Comparison of ENCODE assay signal across 28 mouse cellular contexts in genomic region chr15:98843595-98844223, GRCm38 (mm10). TPM values are rescaled to one million over a fixed set of nuclear protein-coding genes. Genes with fewer than 3 reads are reported as not detected.
DNase-seq lines count a peak whose midpoint lies in the region; ATAC-seq and TF ChIP-seq lines count a peak whose summit lies in the region.
"Had no signal": no experiment of that assay in that cellular context is flagged by ENCODE, and none has a peak within 500 bp of the region (broad histone marks: within the 10 kb centered on the region; RNA-seq: fewer than 3 reads in every experiment).

No protein-coding gene starts in this region.

- DNase-seq in heart, adult 11 months: peak; percentile 90
- no peak for DNase-seq in heart, postnatal 4 days
- DNase-seq in liver, embryonic 11.5 days (ENCODE audit: low spot score): no peak
- DNase-seq in liver, postnatal 0 days: no peak
- DNase-seq in testis, postnatal 10 days (ENCODE audit: low spot score): peak; percentile 53
- no peak for DNase-seq in testis, postnatal 14 days (ENCODE audit: low spot score)
- DNase-seq: adrenal gland, adult 8-10 months; adrenal gland, postnatal 14 days; adrenal gland, postnatal 36 days; B cell, adult 2 months; cerebellum, adult 11-12 months; cerebellum, adult 9-10 months; cerebellum, postnatal 10 days had no signal

- no peak for TF ChIP-seq CTCF in liver, postnatal 0 days (IDR thresholded peaks at IDR 0.05; ENCODE audit: low read depth)

- peaks cover 100% of the 10 kb centered on the region for H3K36me3 ChIP-seq in liver, embryonic 12.5 days
- H3K36me3 ChIP-seq in liver, embryonic 11.5 days (ENCODE audit: control insufficient read depth, insufficient read depth, low read length): peaks cover 96% of the 10 kb centered on the region
- H3K36me3 ChIP-seq in liver, embryonic 15.5 days (replicated peaks): peaks cover 100% of the 10 kb centered on the region
- peaks cover 92% of the 10 kb centered on the region for H3K36me3 ChIP-seq in liver, postnatal 0 days (replicated peaks; ENCODE audit: insufficient read depth, low read length)

- 0 out of 2 replicates have a peak overlapping the region, but pooled peaks have one; percentile 14 for H3K9ac ChIP-seq in liver, embryonic 12.5 days
- H3K9ac ChIP-seq in liver, embryonic 11.5 days (ENCODE audit: low read depth, low read length): no peak overlapping the region
- no peak overlapping the region for H3K9ac ChIP-seq in liver, embryonic 15.5 days
- no peak overlapping the region for H3K9ac ChIP-seq in liver, postnatal 0 days (replicated peaks)
- H3K9ac ChIP-seq: embryonic facial prominence, embryonic 13.5 days; embryonic facial prominence, embryonic 15.5 days; forebrain, embryonic 12.5 days had no signal

- 0 out of 2 replicates have a peak overlapping the region, but pooled peaks have one; percentile 11 for H3K27ac ChIP-seq in liver, embryonic 12.5 days
- no peak overlapping the region for H3K27ac ChIP-seq in liver, embryonic 11.5 days (ENCODE audit: low read depth, low read length)
- H3K27ac ChIP-seq in liver, embryonic 15.5 days (replicated peaks): no peak overlapping the region
- H3K27ac ChIP-seq in liver, postnatal 0 days (ENCODE audit: low read depth): no peak overlapping the region
- H3K27ac ChIP-seq: embryonic facial prominence, embryonic 13.5 days; embryonic facial prominence, embryonic 15.5 days; forebrain, embryonic 10.5 days; forebrain, embryonic 12.5 days had no signal

- ATAC-seq in liver, embryonic 12.5 days: no peak
- no peak for ATAC-seq in liver, embryonic 11.5 days (replicated peaks; ENCODE audit: low FRiP score)
- peak; percentile 5; the same call in 1 of the 2 replicates for ATAC-seq in liver, embryonic 15.5 days (ENCODE audit: insufficient read depth)
- ATAC-seq in liver, postnatal 0 days: no peak
- ATAC-seq: activated CD4-positive, CD25-positive, alpha-beta regulatory T cell, adult 4 months; CD4-positive, CD25-positive, alpha-beta regulatory T cell, adult 4 months; forebrain, embryonic 14.5 days; Patski had no signal

- H3K4me2 ChIP-seq in liver, embryonic 12.5 days: no peak overlapping the region
- H3K4me2 ChIP-seq in liver, embryonic 11.5 days: no peak overlapping the region
- no peak overlapping the region for H3K4me2 ChIP-seq in liver, embryonic 15.5 days
- no peak overlapping the region for H3K4me2 ChIP-seq in liver, postnatal 0 days (ENCODE audit: low read depth, low read length)
- H3K4me2 ChIP-seq: embryonic facial prominence, embryonic 13.5 days; embryonic facial prominence, embryonic 15.5 days; forebrain, embryonic 12.5 days had no signal

- WGBS in liver, embryonic 12.5 days (ENCODE audit: insufficient replicate concordance): 87% methylated on average over 11 of the region's 11 CpGs
- 91% methylated on average over 11 of the region's 11 CpGs for WGBS in liver, embryonic 11.5 days
- 86% methylated on average over 11 of the region's 11 CpGs for WGBS in liver, embryonic 15.5 days (ENCODE audit: insufficient replicate concordance)
- WGBS in liver, postnatal 0 days (ENCODE audit: insufficient replicate concordance): 90% methylated on average over 11 of the region's 11 CpGs

- TF ChIP-seq EP300 in liver, postnatal 0 days (IDR thresholded peaks at IDR 0.05; ENCODE audit: low read depth): no peak

- no peak overlapping the region for H3K4me3 ChIP-seq in liver, embryonic 12.5 days
- no peak overlapping the region for H3K4me3 ChIP-seq in liver, embryonic 11.5 days (ENCODE audit: low read depth, low read length)
- no peak overlapping the region for H3K4me3 ChIP-seq in liver, embryonic 15.5 days (replicated peaks)
- H3K4me3 ChIP-seq in liver, postnatal 0 days (ENCODE audit: low read depth, low read length): no peak overlapping the region
- H3K4me3 ChIP-seq: embryonic facial prominence, embryonic 13.5 days; embryonic facial prominence, embryonic 15.5 days; erythroblast, embryonic 14.5 days; forebrain, embryonic 10.5 days; forebrain, embryonic 12.5 days had no signal

- H3K4me1 ChIP-seq in liver, embryonic 12.5 days: peaks cover 27% of the 10 kb centered on the region
- H3K4me1 ChIP-seq in liver, embryonic 11.5 days (replicated peaks; ENCODE audit: control insufficient read depth, insufficient read depth, low read length): peaks cover 6% of the 10 kb centered on the region; the same call in 1 of the 2 replicates
- peaks cover 16% of the 10 kb centered on the region for H3K4me1 ChIP-seq in liver, embryonic 15.5 days (replicated peaks)
- no peaks in the 10 kb centered on the region for H3K4me1 ChIP-seq in liver, postnatal 0 days (ENCODE audit: insufficient read depth)
- H3K4me1 ChIP-seq: embryonic facial prominence, embryonic 13.5 days; forebrain, embryonic 10.5 days; forebrain, embryonic 12.5 days had no signal

- no peaks in the 10 kb centered on the region for H3K9me3 ChIP-seq in liver, embryonic 12.5 days (replicated peaks)
- H3K9me3 ChIP-seq in liver, embryonic 11.5 days (ENCODE audit: control insufficient read depth, low read length): no peaks in the 10 kb centered on the region
- H3K9me3 ChIP-seq in liver, embryonic 15.5 days (replicated peaks): no peaks in the 10 kb centered on the region
- no peaks in the 10 kb centered on the region for H3K9me3 ChIP-seq in liver, postnatal 0 days (ENCODE audit: low read length)
- H3K9me3 ChIP-seq: embryonic facial prominence, embryonic 13.5 days; embryonic facial prominence, embryonic 15.5 days; forebrain, embryonic 10.5 days; forebrain, embryonic 12.5 days; G1E had no signal

- no peaks in the 10 kb centered on the region for H3K27me3 ChIP-seq in liver, embryonic 12.5 days (replicated peaks)
- no peaks in the 10 kb centered on the region for H3K27me3 ChIP-seq in liver, embryonic 11.5 days (replicated peaks; ENCODE audit: control insufficient read depth, insufficient read depth, low read length)
- H3K27me3 ChIP-seq in liver, embryonic 15.5 days: no peaks in the 10 kb centered on the region
- H3K27me3 ChIP-seq in liver, postnatal 0 days (ENCODE audit: insufficient read depth, low read length): no peaks in the 10 kb centered on the region
- H3K27me3 ChIP-seq: CH12.LX; embryonic facial prominence, embryonic 13.5 days; embryonic facial prominence, embryonic 15.5 days; forebrain, embryonic 12.5 days; Patski had no signal

RNA-seq across cellular contexts. Expression of gene Prkag1, which starts 12.4 kb away (rescaled TPM):
- 10 to 100 TPM; 88.9 to 89.3 TPM for total RNA-seq in heart, postnatal 4 days (2021)
- 114 TPM in 2 replicates for polyA plus RNA-seq in liver, embryonic 12.5 days (2016; fragmentation: Nextera tagmentation; extraction: Ambion mirVana)
- polyA plus RNA-seq in liver, embryonic 11.5 days (2014; fragmentation: Nextera tagmentation; extraction: Ambion mirVana): 128 and 140 TPM in 2 replicates
- polyA plus RNA-seq in liver, embryonic 15.5 days (2015; fragmentation: Nextera tagmentation; extraction: Ambion mirVana): 94.1 and 95.7 TPM in 2 replicates
- 42.0 and 47.4 TPM in 2 replicates for polyA plus RNA-seq in liver, postnatal 0 days (2015; fragmentation: Nextera tagmentation; extraction: Ambion mirVana)

RNA-seq across cellular contexts. Expression of gene Kmt2d, which starts 27.3 kb away (rescaled TPM):
- total RNA-seq in heart, postnatal 4 days (2021): 10 to 100 TPM; 65.6 to 67.2 TPM
- 7.0 TPM in 2 replicates for polyA plus RNA-seq in liver, embryonic 12.5 days (2016; fragmentation: Nextera tagmentation; extraction: Ambion mirVana)
- 14.3 and 17.0 TPM in 2 replicates for polyA plus RNA-seq in liver, embryonic 11.5 days (2014; fragmentation: Nextera tagmentation; extraction: Ambion mirVana)
- polyA plus RNA-seq in liver, embryonic 15.5 days (2015; fragmentation: Nextera tagmentation; extraction: Ambion mirVana): 3.7 and 4.2 TPM in 2 replicates
- 3.0 and 3.6 TPM in 2 replicates for polyA plus RNA-seq in liver, postnatal 0 days (2015; fragmentation: Nextera tagmentation; extraction: Ambion mirVana)

RNA-seq across cellular contexts. Expression of gene Ddn, which starts 34.4 kb away (rescaled TPM):
- 1 to 10 TPM in 1 of 2 experiments, under 1 TPM in 1; 0.93 to 1.2 TPM for total RNA-seq in heart, postnatal 4 days (2021)
- not detected in 2 replicates for polyA plus RNA-seq in liver, embryonic 12.5 days (2016; fragmentation: Nextera tagmentation; extraction: Ambion mirVana)
- polyA plus RNA-seq in liver, embryonic 11.5 days (2014; fragmentation: Nextera tagmentation; extraction: Ambion mirVana): 0.12 and 0.16 TPM in 2 replicates
- not detected in 2 replicates for polyA plus RNA-seq in liver, embryonic 15.5 days (2015; fragmentation: Nextera tagmentation; extraction: Ambion mirVana)
- not detected in 2 replicates for polyA plus RNA-seq in liver, postnatal 0 days (2015; fragmentation: Nextera tagmentation; extraction: Ambion mirVana)
- total RNA-seq: adrenal gland, adult 18-20 months; adrenal gland, postnatal 14 days had no signal
- polyA plus RNA-seq: activated CD4-positive, CD25-positive, alpha-beta regulatory T cell, adult 4 months; CD4-positive, CD25-positive, alpha-beta regulatory T cell, adult 4 months; embryonic facial prominence, embryonic 13.5 days; forebrain, embryonic 12.5 days; Patski had no signal

RNA-seq across cellular contexts. Expression of gene Rhebl1, which starts 50.6 kb away (rescaled TPM):
- 1 to 10 TPM; 2.0 TPM for total RNA-seq in heart, postnatal 4 days (2021)
- polyA plus RNA-seq in liver, embryonic 12.5 days (2016; fragmentation: Nextera tagmentation; extraction: Ambion mirVana): 4.9 TPM in 2 replicates
- 6.7 and 7.4 TPM in 2 replicates for polyA plus RNA-seq in liver, embryonic 11.5 days (2014; fragmentation: Nextera tagmentation; extraction: Ambion mirVana)
- 2.9 and 3.0 TPM in 2 replicates for polyA plus RNA-seq in liver, embryonic 15.5 days (2015; fragmentation: Nextera tagmentation; extraction: Ambion mirVana)
- 1.4 and 1.8 TPM in 2 replicates for polyA plus RNA-seq in liver, postnatal 0 days (2015; fragmentation: Nextera tagmentation; extraction: Ambion mirVana)

RNA-seq across cellular contexts. Expression of gene Wnt1, which starts 54.1 kb away (rescaled TPM):
- total RNA-seq in heart, postnatal 4 days (2021): not detected
- not detected in 2 replicates for polyA plus RNA-seq in liver, embryonic 12.5 days (2016; fragmentation: Nextera tagmentation; extraction: Ambion mirVana)
- polyA plus RNA-seq in liver, embryonic 11.5 days (2014; fragmentation: Nextera tagmentation; extraction: Ambion mirVana): not detected in 2 replicates
- not detected in 2 replicates for polyA plus RNA-seq in liver, embryonic 15.5 days (2015; fragmentation: Nextera tagmentation; extraction: Ambion mirVana)
- polyA plus RNA-seq in liver, postnatal 0 days (2015; fragmentation: Nextera tagmentation; extraction: Ambion mirVana): not detected in 2 replicates
- total RNA-seq: adrenal gland, adult 18-20 months; adrenal gland, adult 8-10 months; adrenal gland, postnatal 14 days; adrenal gland, postnatal 36 days; CH12.LX; G1E had no signal
- polyA plus RNA-seq: activated CD4-positive, CD25-positive, alpha-beta regulatory T cell, adult 4 months; CD4-positive, CD25-positive, alpha-beta regulatory T cell, adult 4 months; cerebellum, adult 2 months; embryonic facial prominence, embryonic 13.5 days; embryonic facial prominence, embryonic 15.5 days; erythroblast, embryonic 14.5 days; forebrain, embryonic 14.5 days; G1E; Patski had no signal

Comparison
In these comparisons a context has a peak if more than half of its experiments do, and no peak if none do; other contexts are left out.
1. DNase-seq: peak in heart, adult 11 months (single experiment) and testis, postnatal 10 days (single experiment); none in heart, postnatal 4 days (single experiment), liver, embryonic 11.5 days (single experiment), liver, postnatal 0 days (single experiment) and testis, postnatal 14 days (single experiment).